Mouse (Mus musculus) olfactory bulb, adult 2 months (tissue): ENCODE data around the gene Rogdi.

Source experiments
- CTCF ChIP-seq: fragments of 200-500 bp; IDR thresholded peaks from 2 replicates; pipeline ENCODE4 v1.5.1; 2012; ENCODE audit warnings: low read depth, mild to moderate bottlenecking, low read length, moderate library complexity; ENCODE audit not compliant: insufficient read depth
- POLR2A ChIP-seq: fragments of 200-500 bp; IDR thresholded peaks from 2 replicates; pipeline ENCODE4 v1.6.1; 2012; ENCODE audit warnings: mild to moderate bottlenecking, low read depth, low read length, moderate library complexity; ENCODE audit not compliant: insufficient read depth

DNA sequence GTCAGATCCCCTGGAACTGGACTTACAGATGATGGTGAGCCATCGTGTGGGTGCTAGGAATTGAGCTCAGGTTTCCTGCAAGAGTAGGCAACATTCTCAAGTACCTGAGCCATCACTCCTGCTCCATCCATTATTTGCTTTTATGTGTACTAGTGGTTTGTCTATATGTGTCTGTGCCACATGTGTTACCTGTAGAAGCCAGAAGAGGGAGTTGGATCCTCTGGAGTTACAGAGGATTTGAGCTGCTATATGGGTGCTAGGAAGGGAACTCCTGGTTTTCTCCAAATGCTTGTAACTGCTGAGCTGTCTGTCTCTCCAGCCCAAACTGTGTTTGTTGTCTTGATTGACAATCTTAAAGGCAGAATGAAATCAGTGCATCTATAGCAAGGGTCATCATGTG lies 44.8 kb upstream of the Rogdi start:
- TF ChIP-seq POLR2A (no peak), CTCF (no peak)
